Mouse (Mus musculus) cerebellum, adult 2 months (tissue): ENCODE data around the gene Zdhhc23. TPM values are rescaled to one million over a fixed set of nuclear protein-coding genes. Genes with fewer than 3 reads are reported as not detected.

Experiments used
- DNase-seq, 2 experiments: peaks; one replicate each; pipeline ENCODE4 v3.0.0; 2021
- H3K27ac ChIP-seq: fragments of 200-500 bp; 2 replicates; pipeline ENCODE4 v1.5.1; 2012; ENCODE audit warnings: low read length, control low read depth, inconsistent platforms; ENCODE audit not compliant: insufficient read depth
- H3K27me3 ChIP-seq: fragments of 200-500 bp; 2 replicates; pipeline ENCODE4 v1.6.1; 2012; ENCODE audit warnings: inconsistent platforms, mild to moderate bottlenecking, low read length, moderate library complexity; ENCODE audit not compliant: control insufficient read depth, insufficient read depth
- H3K4me1 ChIP-seq: fragments of 200-500 bp; 2 replicates; pipeline ENCODE4 v1.6.1; 2011; ENCODE audit warnings: low read length; ENCODE audit not compliant: control insufficient read depth, insufficient read depth
- H3K4me3 ChIP-seq: fragments of 200-500 bp; replicated peaks from 2 replicates; pipeline ENCODE3; 2011; ENCODE audit warnings: mild to moderate bottlenecking, low read depth, low read length, control low read depth; ENCODE audit not compliant: insufficient read depth
- CTCF ChIP-seq: fragments of 200-500 bp; IDR thresholded peaks from 2 replicates; pipeline ENCODE4 v1.5.1; 2011; ENCODE audit warnings: low read depth, mild to moderate bottlenecking, control low read depth, low read length, moderate library complexity, borderline replicate concordance; ENCODE audit not compliant: insufficient read depth
- POLR2A ChIP-seq: fragments of 200-500 bp; IDR thresholded peaks from 2 replicates; pipeline ENCODE4 v1.6.1; 2011; ENCODE audit warnings: low read length, control low read depth, borderline replicate concordance; ENCODE audit not compliant: insufficient read depth
- WGBS: fragments of 180-500 bp; shearing (Covaris S2); methylation state at CpG from one replicate; pipeline ENCODE4 v1.1.7; 2018; 5-methylcytosine and 5-hydroxymethylcytosine counted together
- polyA plus RNA-seq: library from polyadenylated mRNA; depleted of rRNA; stranded (reverse); fragments of >200 nt; gene quantifications from 2 replicates; pipeline ENCODE4 v1.2.3, GENCODE M21; 2012; rRNA removed

The Zdhhc23 gene
- 1.9 and 2.1 TPM in 2 replicates for polyA plus RNA-seq

DNA sequence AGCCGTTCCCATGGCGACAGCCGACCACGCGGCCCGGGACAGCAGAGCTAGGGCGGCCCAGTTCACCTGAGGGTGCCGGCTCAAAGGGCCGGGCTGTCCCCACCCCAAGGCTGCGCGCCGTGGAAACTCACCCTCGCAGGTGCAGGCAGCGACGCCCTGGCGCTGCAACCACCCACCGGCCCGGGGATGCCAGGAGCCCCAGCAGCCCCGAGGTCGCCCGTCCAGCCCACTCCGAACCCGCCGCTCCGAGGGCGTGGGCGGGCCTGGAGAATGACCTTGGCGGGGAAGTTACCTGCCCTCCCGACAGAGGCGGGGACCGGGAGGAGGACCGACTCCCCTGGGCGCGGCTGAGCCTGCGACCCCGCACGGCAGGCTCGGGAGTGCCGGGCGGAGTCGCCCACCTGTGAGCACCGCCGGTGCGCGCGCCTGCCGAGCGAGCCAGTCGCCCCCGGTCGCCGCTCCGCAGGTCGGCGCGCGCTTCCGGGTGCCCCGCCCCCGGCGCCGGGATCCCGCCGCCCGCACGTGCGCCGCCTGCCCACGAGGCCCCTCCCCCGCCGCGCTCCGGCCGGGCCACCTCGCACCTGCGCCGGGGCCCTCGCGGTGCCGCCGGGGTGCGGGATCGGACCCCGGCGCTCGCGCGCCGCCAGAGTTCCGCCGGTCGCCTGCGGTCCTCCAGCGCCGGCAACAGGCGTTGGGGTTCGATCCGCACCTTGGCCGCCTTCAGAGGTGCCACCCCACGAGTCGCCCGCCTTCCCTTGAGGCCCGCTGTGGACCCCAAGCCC lies at the start of gene Zdhhc23:
Zdhhc23 (minus strand) TSS at position 464 of the 782 bp plus-strand sequence.
- peak; percentile 36 to 39 for DNase-seq
- peak within 1 kb of the TSS; percentile 61 for H3K4me3 ChIP-seq
- under 1% methylated on average over 99 of the region's 103 CpGs for WGBS
- H3K4me1 ChIP-seq = no peaks in the 10 kb centered on the region
- TF ChIP-seq CTCF = no peak
- no peak for TF ChIP-seq POLR2A
- H3K27ac ChIP-seq = no peak within 1 kb of the TSS
- H3K27me3 ChIP-seq = no peaks in the 10 kb centered on the region

DNA sequence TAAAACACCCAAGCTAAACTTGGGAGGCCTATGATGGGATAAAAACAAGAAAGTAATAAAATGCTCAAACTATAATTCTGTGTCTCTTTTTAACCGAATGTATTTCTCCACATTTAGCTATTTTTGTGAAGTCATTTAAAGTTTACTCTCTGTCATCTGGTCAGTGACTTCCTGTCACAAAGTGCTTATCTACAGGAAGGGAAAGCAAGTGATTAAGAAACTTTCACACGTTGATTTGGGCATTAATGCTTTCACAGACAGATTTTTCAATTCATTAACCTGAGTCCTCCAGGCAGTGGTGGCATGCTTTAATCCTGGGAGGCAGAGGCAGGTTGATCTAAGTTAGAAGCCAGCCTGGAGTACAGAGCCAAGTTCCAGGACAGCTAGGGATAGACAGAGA lies 49.7 kb upstream of the Zdhhc23 start:
- H3K27me3 ChIP-seq = no peaks in the 10 kb centered on the region
- TF ChIP-seq POLR2A (no peak), CTCF (no peak)
- no peak overlapping the region for H3K27ac ChIP-seq
- no peak overlapping the region for H3K4me3 ChIP-seq
- no peak for DNase-seq
- H3K4me1 ChIP-seq = no peaks in the 10 kb centered on the region
- WGBS = 69% methylated on average over 2 of the region's 2 CpGs

DNA sequence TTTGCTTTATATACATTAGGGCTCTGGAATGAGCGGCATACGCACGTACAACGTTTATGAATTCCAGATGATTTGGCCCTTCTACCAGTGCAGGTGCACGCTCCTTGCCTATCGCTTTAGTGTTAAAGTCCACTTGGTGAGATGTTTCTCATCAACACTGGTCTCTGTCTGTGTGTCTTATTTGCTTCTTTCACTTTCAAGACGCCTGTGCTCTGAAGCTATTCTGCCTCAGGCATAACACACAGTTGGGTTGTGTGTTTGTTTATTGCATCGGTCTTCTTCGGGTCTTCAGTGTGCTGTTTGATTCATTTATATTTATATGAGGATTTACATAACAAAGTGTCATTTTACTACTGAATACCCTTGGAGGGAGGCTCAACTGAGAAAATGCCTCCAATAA lies 47.2 kb upstream of the Zdhhc23 start:
- no peak overlapping the region for H3K27ac ChIP-seq
- H3K4me3 ChIP-seq = no peak overlapping the region
- TF ChIP-seq CTCF (no peak), POLR2A (no peak)
- no peak for DNase-seq
- WGBS = 92% methylated on average over 9 of the region's 9 CpGs
- no peaks in the 10 kb centered on the region for H3K4me1 ChIP-seq
- H3K27me3 ChIP-seq = no peaks in the 10 kb centered on the region

DNA sequence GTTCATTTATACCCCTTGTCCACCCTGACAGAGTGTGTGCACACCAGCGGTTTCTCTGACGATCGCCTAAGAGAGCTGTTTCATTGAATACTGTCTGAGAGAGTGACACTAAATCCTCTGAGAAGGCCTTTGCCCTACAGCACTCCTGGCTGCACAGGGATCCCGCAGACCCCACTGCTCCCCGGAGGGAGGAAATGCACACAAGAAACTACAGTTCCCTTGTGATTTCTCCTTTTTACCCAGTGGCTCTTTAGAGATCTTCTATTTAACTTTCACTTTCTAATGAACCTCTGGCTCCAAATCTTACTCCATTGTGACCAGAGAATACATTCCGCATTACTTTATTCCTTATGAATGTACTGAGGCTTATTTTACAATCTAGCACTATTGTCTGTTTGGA lies 46.6 kb upstream of the Zdhhc23 start:
- Histone ChIP-seq H3K4me1 (no peaks in the 10 kb centered on the region), H3K27ac (no peak overlapping the region), H3K27me3 (no peaks in the 10 kb centered on the region), H3K4me3 (no peak overlapping the region)
- 80% methylated on average over 6 of the region's 6 CpGs for WGBS
- TF ChIP-seq POLR2A (no peak), CTCF (no peak)
- no peak for DNase-seq

DNA sequence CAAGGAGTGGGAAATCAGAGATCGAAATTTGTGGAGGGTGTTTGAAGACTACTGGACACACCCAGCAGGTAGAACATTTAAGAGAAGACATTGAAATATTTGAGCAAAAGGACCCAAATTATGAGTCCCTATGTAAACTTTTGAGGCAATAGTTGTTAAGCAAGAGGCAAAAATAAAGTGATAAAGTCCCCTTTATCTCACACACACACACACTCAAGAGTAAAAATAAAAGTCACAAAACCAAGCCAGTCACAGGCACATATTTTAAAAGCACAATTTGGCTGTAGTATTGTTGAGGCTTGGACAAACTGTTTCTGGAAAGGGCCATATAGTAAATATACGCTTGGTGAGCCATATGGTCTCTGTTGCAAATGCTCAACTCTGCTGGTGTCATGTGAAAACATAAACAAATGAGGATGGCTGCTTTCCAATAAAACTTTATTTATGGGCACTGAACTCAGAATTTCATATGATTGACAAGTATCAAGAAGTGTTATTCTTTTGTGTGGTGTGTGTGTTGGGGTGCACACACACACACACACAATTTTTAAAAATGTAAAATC lies 39.5 kb upstream of the Zdhhc23 start:
- WGBS = 79% methylated on average over 2 of the region's 2 CpGs
- Histone ChIP-seq H3K4me1 (no peaks in the 10 kb centered on the region), H3K27me3 (no peaks in the 10 kb centered on the region), H3K27ac (no peak overlapping the region), H3K4me3 (no peak overlapping the region)
- no peak for TF ChIP-seq POLR2A
- TF ChIP-seq CTCF = no peak
- DNase-seq = no peak

DNA sequence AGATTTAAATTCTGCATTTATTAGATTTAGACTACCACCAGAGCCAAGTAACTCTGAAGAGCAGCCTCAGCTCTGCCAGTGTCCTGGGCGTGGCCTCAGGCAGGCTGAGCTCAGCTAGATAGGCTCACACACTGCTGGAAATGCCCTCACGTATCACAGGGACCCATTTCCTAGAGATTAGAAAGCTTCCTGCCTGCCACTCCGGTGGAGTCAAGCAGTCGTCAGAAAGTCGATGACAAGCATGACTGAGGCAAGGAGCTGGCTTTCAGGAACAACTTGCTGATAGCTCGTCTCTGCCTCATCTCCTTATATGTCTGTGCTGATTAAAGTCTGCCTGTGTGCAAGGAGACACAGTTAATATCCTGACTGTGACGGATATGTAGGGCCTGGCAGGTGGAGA lies 38.8 kb upstream of the Zdhhc23 start:
- no peaks in the 10 kb centered on the region for H3K27me3 ChIP-seq
- no peaks in the 10 kb centered on the region for H3K4me1 ChIP-seq
- WGBS = 63% methylated on average over 7 of the region's 7 CpGs
- no peak for DNase-seq
- TF ChIP-seq CTCF (no peak), POLR2A (no peak)
- no peak overlapping the region for H3K27ac ChIP-seq
- no peak overlapping the region for H3K4me3 ChIP-seq

DNA sequence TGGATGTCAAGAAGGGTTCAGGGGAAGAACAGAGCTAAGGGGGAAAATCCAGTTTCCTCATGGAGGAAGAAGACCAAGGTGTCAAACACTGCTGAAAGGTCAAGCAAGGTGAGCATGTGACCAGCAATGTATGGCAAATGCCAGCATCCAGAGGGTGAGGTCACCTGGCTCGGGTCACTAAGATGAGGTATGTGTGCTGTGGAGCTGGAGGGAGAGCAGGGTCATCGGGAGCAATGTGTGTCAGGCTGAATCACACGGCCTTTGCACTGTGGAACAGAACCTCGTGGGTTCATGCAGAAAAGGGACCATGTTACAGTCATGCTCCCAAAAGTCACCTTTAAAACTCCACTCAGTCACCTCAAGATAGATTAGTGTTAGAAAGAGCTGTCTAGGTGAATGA lies 38.1 kb upstream of the Zdhhc23 start:
- Histone ChIP-seq H3K4me1 (no peaks in the 10 kb centered on the region), H3K4me3 (no peak overlapping the region), H3K27ac (no peak overlapping the region), H3K27me3 (no peaks in the 10 kb centered on the region)
- no peak for TF ChIP-seq POLR2A
- WGBS = 88% methylated on average over 4 of the region's 4 CpGs
- no peak for DNase-seq

DNA sequence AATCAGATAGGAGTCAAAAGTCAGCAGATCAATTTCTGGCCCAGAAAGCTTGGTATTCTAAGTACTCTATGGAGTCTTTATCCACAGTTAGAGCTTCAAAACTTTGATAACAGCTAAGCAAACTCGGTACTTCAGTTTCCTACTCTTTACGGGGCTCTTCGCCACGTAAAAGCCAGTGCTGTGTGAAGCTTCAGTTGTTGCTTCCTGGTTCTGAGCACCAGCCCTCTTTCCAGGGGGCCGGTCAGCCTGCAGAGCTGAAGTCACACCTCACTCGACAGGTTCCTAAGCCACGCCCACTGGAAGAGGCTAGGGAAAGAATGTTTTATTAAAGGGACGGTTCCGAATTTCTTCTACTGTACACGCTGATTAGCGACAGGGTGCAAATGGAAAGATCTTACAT lies 36.6 kb upstream of the Zdhhc23 start:
- Histone ChIP-seq H3K4me3 (no peak overlapping the region), H3K27ac (no peak overlapping the region), H3K4me1 (no peaks in the 10 kb centered on the region), H3K27me3 (no peaks in the 10 kb centered on the region)
- WGBS = 35% methylated on average over 11 of the region's 11 CpGs
- no peak for DNase-seq
- no peak for TF ChIP-seq POLR2A
- TF ChIP-seq CTCF = no peak
